Mouse (Mus musculus) embryonic facial prominence, embryonic 14.5 days (tissue): ENCODE results near the gene Snhg11. TPM values are rescaled to one million over a fixed set of nuclear protein-coding genes. Genes with fewer than 3 reads are reported as not detected.

Source experiments
- ATAC-seq: fragments of 200-750 bp; cut with Nextera tagmentation; 2 replicates; pipeline ENCODE4 v1.8.0; 2017; ENCODE audit warnings: low read depth, moderate number of reproducible peaks, moderate TSS enrichment
- DNase-seq: peaks from one replicate; pipeline ENCODE4 v3.0.0-alpha.2; 2015; ENCODE audit warnings: low spot score
- H3K27ac ChIP-seq: fragments of 300-500 bp; sonication (generic); replicated peaks from 2 replicates; pipeline ENCODE4 v1.5.1; 2014; ENCODE audit warnings: low read depth, mild to moderate bottlenecking, low read length, moderate library complexity
- H3K27me3 ChIP-seq: fragments of 300-500 bp; sonication (generic); replicated peaks from 2 replicates; pipeline ENCODE4 v1.6.1; 2014; ENCODE audit warnings: low read length; ENCODE audit not compliant: control insufficient read depth, insufficient read depth
- H3K36me3 ChIP-seq: fragments of 300-500 bp; sonication (generic); 2 replicates; pipeline ENCODE4 v1.6.1; 2014; ENCODE audit warnings: low read length, mixed read lengths; ENCODE audit not compliant: control insufficient read depth, insufficient read depth
- H3K4me1 ChIP-seq: fragments of 300-500 bp; sonication (generic); 2 replicates; pipeline ENCODE4 v1.6.1; 2014; ENCODE audit warnings: antibody characterized with exemption, low read length; ENCODE audit not compliant: control insufficient read depth, insufficient read depth
- H3K4me2 ChIP-seq: fragments of 300-500 bp; sonication (generic); 2 replicates; pipeline ENCODE4 v1.6.1; 2014; ENCODE audit warnings: low read depth, mild to moderate bottlenecking, low read length, moderate library complexity, mixed read lengths
- H3K4me3 ChIP-seq: fragments of 300-500 bp; sonication (generic); 2 replicates; pipeline ENCODE4 v1.5.1; 2014; ENCODE audit warnings: low read depth, mild to moderate bottlenecking, low read length
- H3K9ac ChIP-seq: fragments of 300-500 bp; sonication (generic); 2 replicates; pipeline ENCODE4 v1.6.1; 2014; ENCODE audit warnings: low read depth, mild to moderate bottlenecking, low read length, moderate library complexity, mixed read lengths
- H3K9me3 ChIP-seq: fragments of 300-500 bp; sonication (generic); 2 replicates; pipeline ENCODE4 v1.6.1; 2016; ENCODE audit warnings: low read length; ENCODE audit not compliant: control insufficient read depth
- WGBS: fragments of 180-500 bp; shearing (Covaris S2); extraction: QIAGEN DNeasy Blood & Tissue Kit; methylation state at CpG from one replicate; pipeline ENCODE4 v1.1.7; 2014; 5-methylcytosine and 5-hydroxymethylcytosine counted together
- polyA plus RNA-seq: library from polyadenylated mRNA; unstranded; fragments of >200 nt; fragmentation: Nextera tagmentation; extraction: Ambion mirVana; gene quantifications from 2 replicates; pipeline ENCODE4 v1.2.1, GENCODE M21; 2014

Gene Snhg11
- polyA plus RNA-seq, 1 experiment from 2014 or later = 7.8 TPM

DNA sequence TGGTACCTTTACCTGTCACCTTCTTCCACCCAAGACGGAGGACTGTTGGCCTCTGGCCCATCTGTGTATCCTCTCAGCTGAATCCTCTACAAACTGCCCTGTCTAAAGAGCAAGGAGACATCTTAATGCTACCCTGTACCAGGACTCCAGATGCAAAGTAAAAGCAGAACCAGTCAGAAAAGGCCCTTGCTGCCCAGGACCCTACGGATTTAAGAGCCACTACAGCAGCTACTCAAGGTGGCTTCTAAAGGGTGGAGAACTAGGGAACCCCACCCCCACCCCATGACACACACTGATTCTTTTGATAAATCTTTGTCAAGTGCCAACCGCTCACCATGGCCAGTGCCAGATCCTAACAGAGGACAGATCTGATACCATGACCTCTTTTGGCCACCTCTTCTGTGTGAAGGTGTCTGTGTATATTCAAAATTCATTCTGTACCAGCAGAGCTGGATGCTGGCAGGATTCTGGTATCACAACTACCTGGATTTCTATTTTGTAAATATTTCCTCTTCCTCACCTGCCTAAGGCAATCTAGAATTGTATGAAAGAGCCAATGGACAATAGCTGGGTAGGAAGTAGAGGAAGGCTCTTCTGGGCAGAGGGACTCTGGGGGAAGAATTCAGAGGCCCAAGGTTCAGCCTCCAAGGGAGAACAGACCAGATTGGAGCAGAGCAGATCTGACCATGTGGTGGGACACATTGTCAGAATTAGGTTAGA lies 22.5 kb upstream of the Snhg11 start:
- Histone ChIP-seq H3K4me2 (no peak overlapping the region), H3K4me3 (no peak overlapping the region), H3K4me1 (no peaks in the 10 kb centered on the region), H3K27me3 (no peaks in the 10 kb centered on the region), H3K9me3 (no peaks in the 10 kb centered on the region), H3K36me3 (peaks cover 48% of the 10 kb centered on the region), H3K9ac (no peak overlapping the region), H3K27ac (no peak overlapping the region)
- 73% methylated on average over 3 of the region's 3 CpGs for WGBS
- DNase-seq (no peak), ATAC-seq (no peak)

GRCm38 (mm10) chr2:158354348-158355114 lies 20.9 kb upstream of the Snhg11 start:
- 81% methylated on average over 7 of the region's 7 CpGs for WGBS
- Histone ChIP-seq H3K36me3 (peaks cover 64% of the 10 kb centered on the region), H3K4me3 (no peak overlapping the region), H3K27ac (no peak overlapping the region), H3K4me1 (0 out of 2 replicates have a peak, but pooled peaks cover 4% of the 10 kb centered on the region), H3K4me2 (no peak overlapping the region), H3K9me3 (no peaks in the 10 kb centered on the region), H3K27me3 (no peaks in the 10 kb centered on the region), H3K9ac (no peak overlapping the region)
- DNase-seq (no peak), ATAC-seq (no peak)

GRCm38 (mm10) chr2:158355238-158355637 lies 20.2 kb upstream of the Snhg11 start:
- H3K36me3 ChIP-seq = peaks cover 71% of the 10 kb centered on the region
- no peaks in the 10 kb centered on the region for H3K27me3 ChIP-seq
- no peak overlapping the region for H3K4me3 ChIP-seq
- H3K9me3 ChIP-seq = no peaks in the 10 kb centered on the region
- peaks cover 11% of the 10 kb centered on the region for H3K4me1 ChIP-seq
- no peak overlapping the region for H3K27ac ChIP-seq
- no peak overlapping the region for H3K9ac ChIP-seq
- no peak for DNase-seq
- ATAC-seq = no peak
- no peak overlapping the region for H3K4me2 ChIP-seq
- 99% methylated on average over 2 of the region's 2 CpGs for WGBS

DNA sequence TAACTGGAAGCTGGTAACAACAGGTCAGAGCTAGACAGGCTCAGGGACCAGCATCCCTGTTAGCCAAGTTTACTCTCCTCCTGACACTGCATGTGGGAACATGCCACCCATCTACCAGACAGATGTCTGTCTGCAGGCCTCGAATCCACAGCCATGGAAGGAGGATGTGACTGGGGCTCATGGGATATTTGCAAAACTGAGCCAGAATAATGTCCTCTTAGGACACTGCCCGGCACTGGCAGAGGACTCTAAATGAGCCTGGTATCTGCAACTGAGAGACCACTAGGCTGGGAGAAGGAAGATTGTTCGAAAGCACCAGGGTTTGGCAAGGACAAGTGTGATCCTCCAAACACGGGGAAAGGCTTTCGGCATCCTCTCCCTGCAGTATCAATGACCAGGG lies 19.3 kb upstream of the Snhg11 start:
- 89% methylated on average over 5 of the region's 5 CpGs for WGBS
- no peaks in the 10 kb centered on the region for H3K9me3 ChIP-seq
- H3K4me2 ChIP-seq = no peak overlapping the region
- DNase-seq (no peak), ATAC-seq (no peak)
- peaks cover 13% of the 10 kb centered on the region for H3K4me1 ChIP-seq
- H3K36me3 ChIP-seq = peaks cover 73% of the 10 kb centered on the region
- no peak overlapping the region for H3K27ac ChIP-seq
- H3K4me3 ChIP-seq = no peak overlapping the region
- H3K27me3 ChIP-seq = no peaks in the 10 kb centered on the region
- no peak overlapping the region for H3K9ac ChIP-seq

- H3K36me3 ChIP-seq = peaks cover 55% of the 10 kb centered on the region
- peak overlapping the region; percentile 72 for H3K4me2 ChIP-seq
- H3K4me3 ChIP-seq = peak overlapping the region; percentile 70
- H3K9ac ChIP-seq = peak overlapping the region; percentile 88
- H3K27me3 ChIP-seq = no peaks in the 10 kb centered on the region
- H3K4me1 ChIP-seq = peaks cover 13% of the 10 kb centered on the region
- H3K9me3 ChIP-seq = no peaks in the 10 kb centered on the region
- H3K27ac ChIP-seq = no peak overlapping the region
- DNase-seq = no peak
- ATAC-seq = no peak
- WGBS = 60% methylated on average over 12 of the region's 12 CpGs
Measured at GRCm38 (mm10) chr2:158359757-158360620, 15.4 kb upstream of the Snhg11 start.

DNA sequence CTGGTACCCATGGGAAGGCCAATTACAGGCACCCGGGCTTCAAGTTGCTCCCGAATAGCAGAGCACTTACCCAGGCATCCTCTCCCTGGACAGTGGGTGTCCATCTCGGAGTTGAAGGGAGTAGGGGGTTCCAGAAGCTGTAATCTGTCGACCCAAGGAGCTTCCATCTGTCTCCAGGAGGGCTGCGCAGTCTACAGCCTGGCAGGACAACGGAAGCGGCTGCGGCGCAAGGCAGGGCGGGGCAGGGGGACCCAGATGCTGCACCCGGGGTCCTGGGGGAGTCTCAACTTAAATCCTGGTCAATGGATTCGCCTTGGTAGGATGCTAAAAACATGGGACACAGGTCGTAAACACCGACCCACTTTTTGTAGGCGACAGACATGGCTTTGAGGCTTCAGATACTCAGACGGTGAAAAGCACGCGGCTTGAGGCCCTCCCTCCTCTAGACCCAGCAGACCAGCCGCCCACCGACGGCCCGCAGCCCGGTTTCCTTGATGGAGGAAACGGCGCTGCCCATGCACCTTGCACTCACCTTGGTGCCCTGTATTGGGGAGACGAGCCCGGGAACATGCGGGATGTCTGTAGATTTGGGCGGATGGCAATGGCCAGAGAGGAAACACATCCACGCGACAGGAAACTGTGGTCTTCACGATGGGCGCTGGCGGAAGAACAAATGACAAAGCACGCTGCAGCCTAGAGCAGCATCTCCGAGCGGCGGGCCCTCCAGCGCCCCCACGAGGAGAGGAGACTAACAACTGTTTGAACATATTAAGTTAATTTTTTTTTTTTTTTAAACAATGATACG lies 14.4 kb upstream of the Snhg11 start:
- H3K27me3 ChIP-seq = no peaks in the 10 kb centered on the region
- ATAC-seq (peak; percentile 93), DNase-seq (peak; percentile 97)
- H3K4me2 ChIP-seq = peak overlapping the region; percentile 72
- peaks cover 13% of the 10 kb centered on the region for H3K4me1 ChIP-seq
- no peaks in the 10 kb centered on the region for H3K9me3 ChIP-seq
- peaks cover 44% of the 10 kb centered on the region for H3K36me3 ChIP-seq
- under 1% methylated on average over 41 of the region's 41 CpGs for WGBS
- peak overlapping the region; percentile 70 for H3K4me3 ChIP-seq
- peak overlapping the region; percentile 88 for H3K9ac ChIP-seq
- H3K27ac ChIP-seq = peak overlapping the region; percentile 86

GRCm38 (mm10) chr2:158361678-158362320 lies 13.6 kb upstream of the Snhg11 start:
- no peaks in the 10 kb centered on the region for H3K9me3 ChIP-seq
- H3K27ac ChIP-seq = peak overlapping the region; percentile 46
- ATAC-seq (peak; percentile 47; the same call in 1 of the 2 replicates), DNase-seq (no peak)
- peak overlapping the region; percentile 10; the same call in 1 of the 2 replicates for H3K9ac ChIP-seq
- H3K4me3 ChIP-seq = peak overlapping the region; percentile 70
- H3K36me3 ChIP-seq = peaks cover 37% of the 10 kb centered on the region
- H3K27me3 ChIP-seq = no peaks in the 10 kb centered on the region
- H3K4me1 ChIP-seq = peaks cover 13% of the 10 kb centered on the region
- WGBS = 30% methylated on average over 8 of the region's 8 CpGs
- peak overlapping the region; percentile 72 for H3K4me2 ChIP-seq
